Mouse (Mus musculus) forebrain, embryonic 13.5 days (tissue): Measurements from ENCODE around the gene Bcar3. TPM values are rescaled to one million over a fixed set of nuclear protein-coding genes. Genes with fewer than 3 reads are reported as not detected.

ENCODE experiments used
- ATAC-seq: fragments of 200-750 bp; cut with Nextera tagmentation; 2 replicates; pipeline ENCODE4 v1.8.0; 2017
- H3K27ac ChIP-seq: fragments of 300-500 bp; sonication (generic); 2 replicates; pipeline ENCODE4 v1.5.1; 2015; ENCODE audit warnings: inconsistent platforms, mild to moderate bottlenecking, moderate library complexity
- H3K27me3 ChIP-seq: fragments of 300-500 bp; sonication (generic); 2 replicates; pipeline ENCODE4 v1.6.1; 2015; ENCODE audit warnings: mild to moderate bottlenecking, inconsistent platforms
- H3K36me3 ChIP-seq: fragments of 300-500 bp; sonication (generic); 2 replicates; pipeline ENCODE4 v1.6.1; 2015; ENCODE audit warnings: mild to moderate bottlenecking, inconsistent platforms; ENCODE audit not compliant: poor library complexity, severe bottlenecking
- H3K4me1 ChIP-seq: fragments of 300-500 bp; sonication (generic); 2 replicates; pipeline ENCODE4 v1.6.1; 2015; ENCODE audit warnings: inconsistent platforms
- H3K4me2 ChIP-seq: fragments of 300-500 bp; sonication (generic); 2 replicates; pipeline ENCODE4 v1.6.1; 2015; ENCODE audit warnings: inconsistent platforms, mild to moderate bottlenecking, moderate library complexity
- H3K4me3 ChIP-seq: fragments of 300-500 bp; sonication (generic); 2 replicates; pipeline ENCODE4 v1.5.1; 2015; ENCODE audit warnings: mild to moderate bottlenecking, inconsistent platforms
- H3K9ac ChIP-seq: fragments of 300-500 bp; sonication (generic); 2 replicates; pipeline ENCODE4 v1.6.1; 2015; ENCODE audit warnings: mild to moderate bottlenecking, inconsistent platforms
- H3K9me3 ChIP-seq: fragments of 300-500 bp; sonication (generic); replicated peaks from 2 replicates; pipeline ENCODE4 v1.6.1; 2016; ENCODE audit warnings: inconsistent platforms
- WGBS: fragments of 180-500 bp; shearing (Covaris S2); methylation state at CpG from one replicate; pipeline ENCODE4 v1.1.7; 2015; 5-methylcytosine and 5-hydroxymethylcytosine counted together
- polyA plus RNA-seq: library from polyadenylated mRNA; unstranded; fragments of >200 nt; fragmentation: Nextera tagmentation; extraction: Ambion mirVana; gene quantifications from 2 replicates; pipeline ENCODE4 v1.2.1, GENCODE M21; 2015

Gene Bcar3
- polyA plus RNA-seq, 1 experiment from 2014 or later, result 6.0 TPM

DNA sequence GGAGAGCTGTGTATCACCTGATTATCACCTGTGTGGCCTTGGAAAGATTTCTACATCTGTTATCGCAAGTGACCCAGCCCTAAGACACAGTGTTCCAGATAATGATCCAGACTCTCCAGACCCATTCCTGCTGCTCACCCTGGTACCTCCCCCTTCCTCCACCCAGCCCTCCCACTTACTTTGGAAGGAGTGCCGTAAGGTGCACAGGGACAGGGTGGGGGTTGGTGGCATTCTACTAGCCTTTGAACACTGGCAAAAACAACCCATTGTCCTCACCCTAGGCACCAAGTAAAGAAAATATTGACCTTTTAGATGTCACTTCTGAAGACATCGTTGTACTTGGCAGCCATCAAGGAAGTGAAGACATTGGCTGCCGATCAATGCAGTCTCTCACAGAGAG is 180.9 kb downstream of the Bcar3 start:
- no peak overlapping the region for H3K4me3 ChIP-seq
- H3K36me3 ChIP-seq, result no peaks in the 10 kb centered on the region
- H3K9me3 ChIP-seq, result no peaks in the 10 kb centered on the region
- no peak overlapping the region for H3K9ac ChIP-seq
- no peaks in the 10 kb centered on the region for H3K27me3 ChIP-seq
- WGBS, result 77% methylated on average over 4 of the region's 4 CpGs
- peaks cover 52% of the 10 kb centered on the region for H3K4me1 ChIP-seq
- H3K4me2 ChIP-seq, result no peak overlapping the region
- peak overlapping the region; percentile 63 for H3K27ac ChIP-seq
- ATAC-seq, result no peak

DNA sequence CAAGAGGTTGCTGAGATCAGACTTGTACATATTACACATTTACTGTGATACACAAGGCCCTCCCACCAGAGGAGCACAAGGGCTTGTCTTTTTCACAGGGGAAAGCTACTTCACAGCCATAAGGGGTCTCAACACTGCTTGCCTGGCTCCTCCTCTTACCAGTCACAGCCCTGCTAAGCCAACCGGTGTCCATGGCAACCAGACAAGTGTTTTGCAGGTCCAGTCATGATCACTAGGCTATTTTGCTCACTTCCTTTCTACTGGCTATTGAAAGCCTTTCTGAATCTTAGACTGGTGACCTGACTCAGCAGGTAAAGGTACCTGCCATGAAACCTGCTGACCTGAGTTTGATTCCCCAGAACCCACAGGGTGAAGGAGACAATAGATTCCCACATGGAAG is 181.8 kb downstream of the Bcar3 start:
- peaks cover 62% of the 10 kb centered on the region for H3K4me1 ChIP-seq

DNA sequence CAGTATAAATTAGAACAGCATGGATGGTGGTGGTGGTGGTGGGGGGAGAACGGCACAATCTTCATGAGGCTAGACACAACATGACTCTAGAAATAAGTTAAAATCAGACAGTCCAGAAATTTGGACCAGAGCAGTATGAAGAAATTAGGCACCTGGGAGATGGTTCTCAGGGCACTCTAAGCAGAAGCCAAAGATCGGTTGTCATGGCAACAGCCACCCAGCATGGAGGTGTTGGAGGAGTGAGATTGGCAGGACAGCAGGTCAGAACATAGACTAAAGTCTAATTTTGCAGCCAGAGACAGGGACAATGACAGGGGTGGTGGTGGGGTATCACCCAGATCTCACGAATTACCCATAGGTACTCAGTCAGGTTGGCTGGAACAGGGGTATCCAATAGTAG is 182.7 kb downstream of the Bcar3 start:
- Histone ChIP-seq H3K27ac (peak overlapping the region; percentile 63), H3K4me3 (no peak overlapping the region), H3K4me2 (no peak overlapping the region), H3K9me3 (no peaks in the 10 kb centered on the region), H3K36me3 (no peaks in the 10 kb centered on the region), H3K4me1 (peaks cover 71% of the 10 kb centered on the region), H3K27me3 (no peaks in the 10 kb centered on the region), H3K9ac (0 out of 2 replicates have a peak overlapping the region, but pooled peaks have one; percentile 1)
- peak; percentile 13; the same call in 1 of the 2 replicates for ATAC-seq
- 45% methylated on average over 3 of the region's 3 CpGs for WGBS

More for the DNA sequence above, 181.8 kb downstream of the Bcar3 start:
- Histone ChIP-seq H3K36me3 (no peaks in the 10 kb centered on the region), H3K27ac (peak overlapping the region; percentile 63), H3K4me3 (no peak overlapping the region), H3K27me3 (no peaks in the 10 kb centered on the region), H3K4me2 (peak overlapping the region; percentile 10; the same call in 1 of the 2 replicates), H3K9me3 (no peaks in the 10 kb centered on the region), H3K9ac (no peak overlapping the region)
- 4% methylated on average over 1 of the region's 1 CpGs for WGBS
- ATAC-seq, result peak; percentile 71

DNA sequence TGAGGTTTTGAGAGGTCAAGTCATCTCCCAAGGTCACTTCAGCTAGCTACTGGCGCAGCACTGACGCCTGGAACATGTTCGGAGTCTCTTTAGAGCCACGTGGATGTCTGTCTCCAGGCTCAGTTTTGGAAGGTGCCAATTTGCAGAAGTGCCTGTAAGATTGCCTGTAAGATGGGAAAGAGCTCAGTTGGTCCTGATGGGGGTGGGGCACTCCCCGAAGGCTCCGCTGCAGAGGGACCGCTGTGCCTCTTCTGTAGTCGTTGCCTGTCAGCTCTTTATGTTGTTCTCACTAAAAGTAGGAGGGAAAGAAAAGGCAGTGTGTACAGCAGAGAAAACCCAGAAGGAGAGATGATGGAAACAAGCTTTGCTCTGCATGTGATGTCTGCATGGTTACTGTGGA is 183.6 kb downstream of the Bcar3 start:
- Histone ChIP-seq H3K9ac (no peak overlapping the region; the same call in 1 of the 2 replicates), H3K36me3 (no peaks in the 10 kb centered on the region), H3K4me1 (peaks cover 73% of the 10 kb centered on the region), H3K9me3 (no peaks in the 10 kb centered on the region), H3K4me3 (no peak overlapping the region), H3K4me2 (no peak overlapping the region), H3K27ac (peak overlapping the region; percentile 5; the same call in 1 of the 2 replicates), H3K27me3 (no peaks in the 10 kb centered on the region)
- 52% methylated on average over 8 of the region's 8 CpGs for WGBS
- no peak for ATAC-seq

DNA sequence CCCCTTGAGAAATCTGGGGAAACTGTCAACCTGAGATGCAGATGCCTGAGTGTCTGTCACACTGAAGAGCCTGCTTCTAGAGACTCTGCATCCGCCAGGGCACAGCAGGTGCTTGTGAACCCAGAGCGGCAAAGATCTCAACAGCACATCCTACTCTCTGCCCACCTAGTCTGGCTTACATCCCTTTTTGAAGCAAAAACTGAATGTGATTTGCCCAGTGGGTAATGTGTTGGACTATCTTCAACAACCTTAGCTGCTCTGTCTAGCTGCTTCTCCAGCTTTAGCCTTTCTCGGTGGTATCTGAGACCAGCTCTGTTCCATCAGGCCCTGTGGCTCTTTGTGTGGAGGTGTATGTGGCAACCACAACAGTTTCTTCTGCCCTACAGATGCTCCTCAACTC is 184.8 kb downstream of the Bcar3 start:
- WGBS, result 80% methylated on average over 3 of the region's 3 CpGs

DNA sequence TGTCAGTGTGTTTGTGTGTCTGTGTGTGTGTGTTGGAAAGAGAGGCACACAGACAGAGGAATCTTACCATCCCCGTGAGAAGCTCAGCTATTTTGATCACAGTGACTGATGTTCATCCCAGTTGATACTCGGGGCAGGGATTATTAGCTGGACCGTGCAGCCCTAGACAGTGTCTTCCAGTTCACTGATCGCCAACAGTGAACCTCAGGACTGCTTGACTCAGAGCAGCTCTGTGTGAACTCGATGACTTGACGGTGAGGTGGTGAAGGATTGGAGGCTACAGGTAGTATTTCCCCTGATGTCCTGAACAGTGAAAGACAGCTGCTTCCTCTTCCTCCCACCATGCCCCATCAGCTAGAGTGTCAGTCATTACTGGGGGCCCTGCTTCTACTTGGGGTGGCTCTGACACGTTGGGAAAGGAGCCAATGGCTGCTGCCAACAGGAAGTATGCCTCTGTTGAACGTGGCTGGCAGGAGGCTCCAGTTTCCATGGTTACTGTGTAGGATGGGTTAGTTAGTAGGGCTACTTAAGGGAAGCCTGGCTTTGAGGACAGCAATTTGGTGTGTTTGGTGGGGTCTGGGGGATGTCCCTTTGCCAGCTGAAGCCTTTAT is 186.2 kb downstream of the Bcar3 start:
- no peaks in the 10 kb centered on the region for H3K9me3 ChIP-seq
- H3K4me3 ChIP-seq, result no peak overlapping the region
- peak; percentile 69 for ATAC-seq
- H3K4me2 ChIP-seq, result 0 out of 2 replicates have a peak overlapping the region, but pooled peaks have one; percentile 4
- no peak overlapping the region; the same call in 1 of the 2 replicates for H3K27ac ChIP-seq
- H3K9ac ChIP-seq, result no peak overlapping the region
- H3K4me1 ChIP-seq, result peaks cover 83% of the 10 kb centered on the region
- H3K27me3 ChIP-seq, result peaks cover 2% of the 10 kb centered on the region; the same call in 1 of the 2 replicates
- 35% methylated on average over 8 of the region's 8 CpGs for WGBS
- H3K36me3 ChIP-seq, result no peaks in the 10 kb centered on the region

More for the DNA sequence above, 184.8 kb downstream of the Bcar3 start:
- Histone ChIP-seq H3K36me3 (no peaks in the 10 kb centered on the region), H3K27ac (no peak overlapping the region; the same call in 1 of the 2 replicates), H3K4me3 (no peak overlapping the region), H3K4me1 (peaks cover 84% of the 10 kb centered on the region), H3K9ac (no peak overlapping the region), H3K4me2 (no peak overlapping the region), H3K9me3 (no peaks in the 10 kb centered on the region), H3K27me3 (peaks cover 2% of the 10 kb centered on the region; the same call in 1 of the 2 replicates)
- no peak for ATAC-seq

DNA sequence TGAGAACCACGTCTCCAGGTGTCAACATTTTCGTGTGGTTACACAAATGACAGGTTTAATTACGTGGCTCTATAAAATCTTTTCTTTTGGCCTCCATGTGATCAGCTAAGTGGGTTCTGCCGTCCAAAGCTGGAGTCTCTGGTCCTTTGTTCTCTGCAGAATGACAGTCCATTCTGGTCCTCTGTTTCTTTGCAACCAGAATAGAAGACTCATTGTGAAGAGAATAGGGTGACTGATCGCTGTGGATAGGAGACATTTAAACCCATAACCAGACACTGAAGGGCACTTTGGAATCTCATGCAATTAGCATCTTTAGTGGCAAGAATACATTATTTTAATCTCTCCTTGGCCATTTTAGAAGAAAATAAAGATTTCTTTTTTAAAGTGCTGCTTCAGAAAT is 187.1 kb downstream of the Bcar3 start:
- H3K36me3 ChIP-seq, result no peaks in the 10 kb centered on the region
- H3K4me2 ChIP-seq, result no peak overlapping the region
- peaks cover 75% of the 10 kb centered on the region for H3K4me1 ChIP-seq
- WGBS, result 10% methylated on average over 5 of the region's 5 CpGs
- no peak for ATAC-seq
- no peak overlapping the region for H3K9ac ChIP-seq
- H3K9me3 ChIP-seq, result no peaks in the 10 kb centered on the region
- H3K27ac ChIP-seq, result peak overlapping the region; percentile 20; the same call in 1 of the 2 replicates
- peaks cover 2% of the 10 kb centered on the region; the same call in 1 of the 2 replicates for H3K27me3 ChIP-seq
- H3K4me3 ChIP-seq, result no peak overlapping the region

DNA sequence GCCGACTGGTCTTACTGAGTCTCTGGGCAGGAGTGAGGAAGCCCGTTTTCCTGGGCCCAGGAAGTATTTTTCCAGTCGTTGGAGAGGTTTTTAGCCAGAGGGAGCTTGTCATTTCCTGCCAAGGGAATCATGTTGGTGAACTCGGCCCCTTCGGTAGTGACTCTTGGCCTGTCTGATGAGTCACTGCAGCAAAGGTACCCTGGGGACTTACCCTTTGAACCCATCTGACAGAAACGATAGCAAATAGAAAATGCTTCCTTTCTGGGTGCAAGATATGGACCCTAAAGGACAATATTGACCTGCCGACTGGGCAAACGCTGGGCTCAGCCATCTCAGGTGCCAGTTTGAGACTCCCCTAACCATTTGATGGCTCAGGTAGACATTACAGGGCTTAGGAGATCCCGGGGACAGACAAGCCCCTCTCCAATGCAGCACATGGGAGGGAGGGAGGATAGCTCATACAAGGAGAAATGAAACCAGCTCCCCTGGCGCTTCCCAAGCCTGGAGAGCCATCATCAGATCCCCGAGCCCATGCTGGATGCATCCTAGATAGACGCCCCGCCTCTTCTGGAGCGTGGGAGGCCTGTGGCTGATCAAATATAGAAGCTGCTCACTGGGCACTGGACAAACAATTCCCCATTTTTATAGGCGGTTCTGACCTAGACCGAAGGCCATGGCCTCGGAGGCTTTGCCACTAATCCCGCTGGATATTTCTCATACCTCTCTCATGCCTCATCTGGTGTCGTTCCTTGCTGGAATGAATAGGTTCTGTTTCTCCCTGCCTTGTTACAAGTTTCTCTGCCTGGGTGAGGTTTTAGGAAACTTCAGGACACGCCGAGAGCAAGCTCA is 188.2 kb downstream of the Bcar3 start:
- Histone ChIP-seq H3K36me3 (no peaks in the 10 kb centered on the region), H3K27ac (no peak overlapping the region), H3K4me1 (peaks cover 64% of the 10 kb centered on the region), H3K9me3 (no peaks in the 10 kb centered on the region), H3K27me3 (peaks cover 2% of the 10 kb centered on the region; the same call in 1 of the 2 replicates), H3K4me3 (no peak overlapping the region), H3K4me2 (no peak overlapping the region), H3K9ac (no peak overlapping the region)
- ATAC-seq, result no peak
- 81% methylated on average over 21 of the region's 21 CpGs for WGBS

DNA sequence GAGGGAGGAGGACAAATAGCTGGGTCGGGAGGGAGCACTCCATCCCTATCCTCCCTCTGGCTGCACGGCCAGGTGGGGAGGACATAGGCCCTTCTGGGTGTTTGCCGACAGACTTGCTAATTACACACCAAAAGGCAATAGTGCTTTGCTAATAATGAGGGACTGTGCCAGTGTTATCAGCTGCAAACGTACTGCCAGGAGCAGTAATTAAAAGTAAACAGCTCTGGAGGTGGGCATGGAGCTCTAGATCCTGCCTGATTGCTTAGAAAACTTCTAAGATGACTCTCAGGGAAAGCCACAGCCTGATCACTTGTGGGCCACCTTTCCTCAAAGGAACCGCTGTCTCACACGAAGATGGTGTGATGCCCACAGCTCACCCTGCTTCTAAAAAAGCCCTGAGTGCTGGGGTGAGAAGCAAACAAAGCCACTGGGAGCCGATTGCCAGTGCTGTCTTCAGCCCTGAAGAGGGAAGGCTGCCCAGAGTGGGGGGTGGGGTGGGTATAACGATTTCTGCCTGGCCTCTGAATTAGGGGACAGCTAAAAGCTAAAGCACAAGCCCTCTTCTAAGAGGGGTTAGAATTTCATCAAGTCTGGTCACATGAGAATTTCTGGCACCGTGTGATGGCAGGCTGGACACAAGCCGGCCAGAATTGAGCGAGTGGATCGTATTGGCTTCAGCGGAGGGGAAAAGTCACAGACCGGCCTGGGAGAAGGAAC is 189.3 kb downstream of the Bcar3 start:
- H3K4me2 ChIP-seq, result peak overlapping the region; percentile 20
- no peaks in the 10 kb centered on the region for H3K36me3 ChIP-seq
- H3K4me1 ChIP-seq, result peaks cover 61% of the 10 kb centered on the region
- no peak overlapping the region for H3K4me3 ChIP-seq
- peak overlapping the region; percentile 30; the same call in 1 of the 2 replicates for H3K9ac ChIP-seq
- peaks cover 2% of the 10 kb centered on the region; the same call in 1 of the 2 replicates for H3K27me3 ChIP-seq
- 11% methylated on average over 14 of the region's 14 CpGs for WGBS
- no peak overlapping the region for H3K27ac ChIP-seq
- H3K9me3 ChIP-seq, result no peaks in the 10 kb centered on the region
- 0 out of 2 replicates have a peak, but pooled peaks have one; percentile 10 for ATAC-seq

DNA sequence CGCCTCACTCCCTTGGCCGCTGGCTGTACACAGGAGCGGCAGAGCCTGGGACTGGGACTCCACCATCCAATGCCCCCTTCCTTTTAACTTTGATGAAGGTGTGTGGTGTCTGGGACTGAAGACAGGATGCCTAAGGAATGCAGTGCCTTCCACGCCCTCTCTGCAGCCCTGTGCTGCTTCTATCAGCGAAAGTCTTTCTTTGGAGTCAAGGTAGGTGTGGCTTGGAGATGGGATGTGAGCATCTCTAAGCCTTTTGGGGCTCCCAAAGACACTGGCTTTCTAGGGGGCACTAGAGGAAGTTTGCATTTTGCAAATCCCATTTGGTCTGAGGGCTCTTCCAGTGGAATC is 189.8 kb downstream of the Bcar3 start:
- peak overlapping the region; percentile 30; the same call in 1 of the 2 replicates for H3K9ac ChIP-seq
- no peak overlapping the region for H3K4me3 ChIP-seq
- H3K9me3 ChIP-seq, result no peaks in the 10 kb centered on the region
- no peaks in the 10 kb centered on the region for H3K36me3 ChIP-seq
- peak overlapping the region; percentile 20; the same call in 1 of the 2 replicates for H3K4me2 ChIP-seq
- H3K27me3 ChIP-seq, result peaks cover 2% of the 10 kb centered on the region; the same call in 1 of the 2 replicates
- no peak overlapping the region for H3K27ac ChIP-seq
- peaks cover 63% of the 10 kb centered on the region for H3K4me1 ChIP-seq
- no peak for ATAC-seq
- 38% methylated on average over 5 of the region's 5 CpGs for WGBS

DNA sequence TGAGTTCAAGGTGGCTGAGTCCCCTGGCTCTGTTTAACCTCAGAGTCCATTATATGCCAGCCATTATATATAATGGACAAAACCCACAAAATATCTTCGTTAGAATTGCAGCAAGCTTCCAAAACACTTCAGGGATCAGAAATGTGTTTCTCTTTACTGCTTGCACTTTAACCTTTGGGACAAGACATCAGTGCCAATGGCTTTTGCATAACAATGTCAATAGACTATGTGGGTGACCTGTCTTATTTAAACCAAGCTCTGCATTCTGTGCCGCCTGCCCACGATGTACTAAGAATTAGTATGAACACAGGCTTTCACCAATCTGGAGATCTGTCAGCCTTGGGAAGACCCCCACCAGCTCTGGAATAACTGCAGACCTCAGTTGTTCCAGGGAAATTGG is 190.4 kb downstream of the Bcar3 start:
- ATAC-seq, result no peak
- Histone ChIP-seq H3K9ac (no peak overlapping the region), H3K4me2 (no peak overlapping the region), H3K4me1 (peaks cover 59% of the 10 kb centered on the region), H3K27ac (no peak overlapping the region), H3K9me3 (no peaks in the 10 kb centered on the region), H3K36me3 (no peaks in the 10 kb centered on the region), H3K4me3 (no peak overlapping the region), H3K27me3 (peaks cover 2% of the 10 kb centered on the region; the same call in 1 of the 2 replicates)
- WGBS, result 47% methylated on average over 3 of the region's 3 CpGs
